Mouse (Mus musculus) embryonic facial prominence, embryonic 11.5 days (tissue): ENCODE measurements around the gene Hist1h3f. TPM values are rescaled to one million over a fixed set of nuclear protein-coding genes. Genes with fewer than 3 reads are reported as not detected.
"Not testable (repeated sequence)": the region's sequence is repeated elsewhere in the genome, so short reads cannot be mapped to it uniquely, and the experiment has no call there.

Experiments used
- ATAC-seq: fragments of 200-750 bp; cut with Nextera tagmentation; replicated peaks from 2 replicates; pipeline ENCODE4 v1.8.0; 2017; ENCODE audit warnings: low read depth; ENCODE audit not compliant: insufficient number of reproducible peaks, low FRiP score, low TSS enrichment
- DNase-seq: peaks from one replicate; pipeline ENCODE4 v3.0.0-alpha.2; 2015; ENCODE audit warnings: low spot score
- H3K27ac ChIP-seq: fragments of 300-500 bp; sonication (generic); replicated peaks from 2 replicates; pipeline ENCODE4 v1.5.1; 2014; ENCODE audit warnings: mild to moderate bottlenecking, low read depth, low read length, control low read depth
- H3K27me3 ChIP-seq: fragments of 300-500 bp; sonication (generic); 2 replicates; pipeline ENCODE4 v1.6.1; 2014; ENCODE audit warnings: mild to moderate bottlenecking, low read length, moderate library complexity, mixed read lengths; ENCODE audit not compliant: control insufficient read depth, insufficient read depth
- H3K36me3 ChIP-seq: fragments of 300-500 bp; sonication (generic); replicated peaks from 2 replicates; pipeline ENCODE4 v1.6.1; 2014; ENCODE audit warnings: low read depth, mild to moderate bottlenecking, low read length, moderate library complexity, mixed read lengths; ENCODE audit not compliant: control insufficient read depth, insufficient read depth
- H3K4me1 ChIP-seq: fragments of 300-500 bp; sonication (generic); 2 replicates; pipeline ENCODE4 v1.6.1; 2014; ENCODE audit warnings: low read length, mixed read lengths; ENCODE audit not compliant: control insufficient read depth, insufficient read depth
- H3K4me2 ChIP-seq: fragments of 300-500 bp; sonication (generic); 2 replicates; pipeline ENCODE4 v1.6.1; 2014; ENCODE audit warnings: low read depth, mild to moderate bottlenecking, control low read depth, low read length, moderate library complexity
- H3K4me3 ChIP-seq: fragments of 300-500 bp; sonication (generic); 2 replicates; pipeline ENCODE4 v1.5.1; 2014; ENCODE audit warnings: low read depth, low read length, control low read depth
- H3K9ac ChIP-seq: fragments of 300-500 bp; sonication (generic); replicated peaks from 2 replicates; pipeline ENCODE4 v1.6.1; 2014; ENCODE audit warnings: mild to moderate bottlenecking, control low read depth, low read length
- H3K9me3 ChIP-seq: fragments of 300-500 bp; sonication (generic); replicated peaks from 2 replicates; pipeline ENCODE4 v1.6.1; 2016; ENCODE audit warnings: mild to moderate bottlenecking, low read length, inconsistent platforms, mixed read lengths; ENCODE audit not compliant: control insufficient read depth
- WGBS: fragments of 180-500 bp; shearing (Covaris S2); extraction: QIAGEN DNeasy Blood & Tissue Kit; methylation state at CpG from one replicate; pipeline ENCODE4 v1.1.7; 2014; 5-methylcytosine and 5-hydroxymethylcytosine counted together
- polyA plus RNA-seq: library from polyadenylated mRNA; unstranded; fragments of >200 nt; fragmentation: Nextera tagmentation; extraction: Ambion mirVana; gene quantifications from 2 replicates; pipeline ENCODE4 v1.2.1, GENCODE M21; 2014

Gene Hist1h3f
- polyA plus RNA-seq, 1 experiment from 2014 or later, result 1.5 TPM

DNA sequence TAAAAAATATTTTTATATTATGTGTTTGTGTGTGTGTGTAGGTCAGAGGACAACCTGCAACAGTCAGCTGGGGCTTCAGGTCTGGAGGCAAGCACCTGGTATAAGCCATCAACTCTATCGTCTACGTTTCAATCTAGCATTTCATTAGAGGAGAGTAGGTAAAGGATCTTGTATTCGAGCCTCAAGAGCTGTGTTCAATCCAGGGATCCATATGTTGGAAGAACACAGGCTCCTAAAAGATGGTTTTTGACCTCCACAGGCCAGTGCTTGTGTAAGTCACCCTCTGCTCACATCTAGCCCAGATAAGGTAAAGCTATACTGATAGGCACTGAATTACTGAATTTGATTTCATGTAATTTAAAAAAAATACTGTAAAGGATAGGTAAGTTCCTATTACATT lies 13.1 kb downstream of the Hist1h3f start:
- no peak for ATAC-seq
- Histone ChIP-seq H3K4me1 (no peaks in the 10 kb centered on the region), H3K27ac (peak overlapping the region; percentile 72; the same call in 1 of the 2 replicates), H3K36me3 (no peaks in the 10 kb centered on the region), H3K9me3 (no peaks in the 10 kb centered on the region), H3K27me3 (no peaks in the 10 kb centered on the region), H3K4me3 (no peak overlapping the region), H3K9ac (no peak overlapping the region; the same call in 1 of the 2 replicates), H3K4me2 (peak overlapping the region; percentile 10; the same call in 1 of the 2 replicates)
- WGBS, result 75% methylated on average over 3 of the region's 3 CpGs
- DNase-seq, result no peak

DNA sequence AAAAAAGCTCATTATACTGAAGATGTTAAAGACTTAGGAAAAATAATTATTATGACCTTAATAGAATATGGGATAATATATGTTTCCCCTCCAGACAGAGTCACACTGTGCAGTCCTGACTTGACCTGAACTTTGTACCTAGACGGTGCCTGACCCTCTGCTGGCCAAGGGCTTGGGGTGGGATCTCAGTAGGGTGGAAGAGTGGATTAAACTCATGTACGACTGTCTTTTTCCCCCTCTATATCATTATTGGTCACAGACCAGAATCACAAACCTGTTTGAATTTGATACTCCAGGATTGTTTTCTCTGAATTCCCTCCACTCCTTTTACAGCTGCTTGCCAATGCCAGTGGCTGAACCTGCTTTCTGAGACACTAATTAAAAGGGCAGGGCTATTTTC lies 16.8 kb downstream of the Hist1h3f start:
- H3K27ac ChIP-seq, H3K9ac ChIP-seq, H3K27me3 ChIP-seq, H3K4me1 ChIP-seq, H3K4me2 ChIP-seq, H3K36me3 ChIP-seq, H3K4me3 ChIP-seq, ATAC-seq, H3K9me3 ChIP-seq, DNase-seq: not testable (repeated sequence)
- WGBS, result 20% methylated on average over 2 of the region's 2 CpGs

DNA sequence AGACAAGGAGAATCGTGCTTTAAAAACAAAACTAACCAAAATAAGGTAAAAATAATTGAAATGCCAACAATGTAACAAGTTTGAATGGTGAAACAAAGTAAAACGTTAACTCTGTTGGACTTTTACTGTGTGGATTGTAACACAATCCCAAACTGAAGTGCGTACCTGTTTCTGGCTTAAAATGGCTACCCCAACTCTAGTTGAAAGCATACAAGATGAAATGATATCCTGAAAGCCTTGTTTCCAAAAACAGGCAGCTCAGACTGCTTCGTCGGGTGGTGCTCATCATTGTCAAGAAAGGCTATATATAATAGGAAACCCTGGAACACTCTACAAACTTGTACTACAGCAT lies 17.7 kb downstream of the Hist1h3f start:
- H3K27me3 ChIP-seq, H3K4me1 ChIP-seq, H3K36me3 ChIP-seq, H3K9me3 ChIP-seq, DNase-seq, ATAC-seq, H3K4me2 ChIP-seq: not testable (repeated sequence)
- H3K27ac ChIP-seq, result peak overlapping the region; percentile 76
- H3K4me3 ChIP-seq, result peak overlapping the region; percentile 30
- WGBS, result 0% methylated on average over 2 of the region's 5 CpGs
- H3K9ac ChIP-seq, result peak overlapping the region; percentile 52

DNA sequence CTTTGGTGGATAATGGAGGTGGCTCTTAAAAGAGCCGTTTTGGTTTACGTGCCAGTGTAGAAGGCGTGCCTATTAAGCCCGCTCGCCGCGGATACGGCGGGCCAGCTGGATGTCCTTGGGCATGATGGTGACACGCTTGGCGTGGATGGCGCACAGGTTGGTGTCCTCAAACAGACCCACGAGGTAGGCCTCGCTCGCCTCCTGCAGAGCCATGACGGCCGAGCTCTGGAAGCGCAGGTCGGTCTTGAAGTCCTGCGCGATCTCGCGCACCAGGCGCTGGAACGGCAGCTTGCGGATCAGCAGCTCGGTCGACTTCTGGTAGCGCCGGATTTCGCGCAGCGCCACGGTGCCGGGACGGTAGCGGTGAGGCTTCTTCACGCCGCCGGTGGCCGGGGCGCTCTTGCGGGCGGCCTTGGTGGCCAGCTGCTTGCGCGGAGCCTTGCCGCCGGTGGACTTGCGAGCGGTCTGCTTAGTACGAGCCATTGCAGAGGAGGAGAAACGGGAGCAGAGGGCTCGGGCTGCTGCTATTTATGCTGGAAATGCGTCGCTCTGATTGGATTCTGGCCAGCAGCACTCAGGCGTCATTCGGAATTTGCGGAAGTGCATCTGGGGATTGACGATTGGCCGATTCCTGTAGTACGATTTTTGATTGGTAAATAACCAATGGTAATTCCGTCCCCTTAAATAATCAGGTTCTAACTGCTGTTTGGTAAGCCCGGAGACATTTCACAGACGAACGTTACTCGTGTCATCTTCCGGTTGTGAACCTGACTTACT lies 18.2 kb downstream of the Hist1h3f start, which contains the start of gene Hist1h3e:
Hist1h3e (minus strand) TSS at position 487 of the 777 bp plus-strand sequence.
- peak; percentile 97 for DNase-seq
- under 1% methylated on average over 33 of the region's 67 CpGs for WGBS

DNA sequence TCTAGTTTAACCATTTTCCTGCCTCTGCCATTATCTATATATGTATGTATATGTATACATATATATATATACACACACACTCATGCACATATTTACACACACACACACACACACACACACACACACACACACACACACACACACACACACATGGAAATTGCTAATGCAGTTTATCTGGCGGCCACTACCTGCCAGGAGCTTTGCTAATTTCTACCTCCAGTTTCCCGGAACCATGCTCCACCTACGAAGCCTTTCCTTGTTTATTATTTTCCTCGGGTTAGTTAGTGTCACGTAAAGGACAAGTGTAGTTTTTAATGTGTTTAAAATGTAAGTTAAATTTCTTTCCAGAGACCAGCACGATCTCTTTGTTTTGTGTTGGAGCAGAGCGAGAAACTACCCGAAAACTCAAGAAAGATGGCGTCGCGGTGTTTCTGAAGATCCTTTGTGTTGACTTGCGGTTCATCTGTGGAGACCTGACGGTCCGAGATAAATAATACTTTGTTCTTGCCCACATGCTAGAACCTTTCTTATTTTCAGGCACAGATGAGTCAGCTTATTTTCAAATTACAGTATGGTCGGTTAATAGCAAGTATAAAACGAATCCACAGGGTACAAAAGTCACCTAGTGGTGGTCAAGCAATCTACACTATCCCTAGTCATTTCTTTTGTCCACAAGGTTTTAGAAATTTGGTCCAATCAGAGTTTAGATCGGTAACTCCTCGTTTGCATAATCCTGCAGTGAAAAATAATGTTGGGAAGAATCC lies 19.0 kb downstream of the Hist1h3f start:
- Histone ChIP-seq H3K36me3 (no peaks in the 10 kb centered on the region), H3K9me3 (no peaks in the 10 kb centered on the region), H3K27ac (peak overlapping the region; percentile 95), H3K9ac (peak overlapping the region; percentile 67), H3K27me3 (no peaks in the 10 kb centered on the region), H3K4me1 (no peaks in the 10 kb centered on the region), H3K4me2 (peak overlapping the region; percentile 62), H3K4me3 (peak overlapping the region; percentile 30)
- ATAC-seq (peak; percentile 41; the same call in 1 of the 2 replicates), DNase-seq (peak; percentile 82)
- 4% methylated on average over 18 of the region's 18 CpGs for WGBS

More for the DNA sequence above, 18.2 kb downstream of the Hist1h3f start, which contains the start of gene Hist1h3e:
- H3K4me1 ChIP-seq, H3K27me3 ChIP-seq, H3K9me3 ChIP-seq, H3K36me3 ChIP-seq: not testable (repeated sequence)
- Histone ChIP-seq H3K9ac (peak within 1 kb of the TSS; percentile 67), H3K4me3 (peak within 1 kb of the TSS; percentile 30), H3K27ac (peak within 1 kb of the TSS; percentile 95), H3K4me2 (peak within 1 kb of the TSS; percentile 62)
- ATAC-seq, result peak; percentile 97

DNA sequence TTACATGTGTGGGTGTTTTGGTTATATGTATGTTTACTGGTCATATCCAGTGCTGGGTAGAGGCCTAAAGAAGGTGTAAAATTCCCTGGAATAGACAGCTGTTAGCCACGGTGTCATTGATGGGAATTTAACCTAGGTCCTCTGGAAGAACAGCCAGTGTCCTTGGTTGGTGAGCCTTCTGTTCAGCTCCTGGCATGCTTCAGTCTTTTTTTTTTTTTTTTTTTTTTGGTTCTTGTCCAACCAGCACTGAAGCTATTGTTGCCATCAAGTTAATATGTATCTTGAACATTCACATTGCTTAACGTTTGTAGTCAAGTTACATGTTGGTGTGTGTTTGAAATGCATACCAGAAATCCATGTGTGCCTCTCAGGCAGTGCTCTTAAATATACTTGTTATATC lies 20.6 kb downstream of the Hist1h3f start:
- Histone ChIP-seq H3K27ac (no peak overlapping the region), H3K4me3 (no peak overlapping the region), H3K9me3 (no peaks in the 10 kb centered on the region), H3K36me3 (no peaks in the 10 kb centered on the region), H3K4me2 (no peak overlapping the region), H3K9ac (no peak overlapping the region), H3K4me1 (no peaks in the 10 kb centered on the region), H3K27me3 (no peaks in the 10 kb centered on the region)
- no peak for ATAC-seq
- WGBS, result 85% methylated on average over 2 of the region's 2 CpGs
- no peak for DNase-seq

DNA sequence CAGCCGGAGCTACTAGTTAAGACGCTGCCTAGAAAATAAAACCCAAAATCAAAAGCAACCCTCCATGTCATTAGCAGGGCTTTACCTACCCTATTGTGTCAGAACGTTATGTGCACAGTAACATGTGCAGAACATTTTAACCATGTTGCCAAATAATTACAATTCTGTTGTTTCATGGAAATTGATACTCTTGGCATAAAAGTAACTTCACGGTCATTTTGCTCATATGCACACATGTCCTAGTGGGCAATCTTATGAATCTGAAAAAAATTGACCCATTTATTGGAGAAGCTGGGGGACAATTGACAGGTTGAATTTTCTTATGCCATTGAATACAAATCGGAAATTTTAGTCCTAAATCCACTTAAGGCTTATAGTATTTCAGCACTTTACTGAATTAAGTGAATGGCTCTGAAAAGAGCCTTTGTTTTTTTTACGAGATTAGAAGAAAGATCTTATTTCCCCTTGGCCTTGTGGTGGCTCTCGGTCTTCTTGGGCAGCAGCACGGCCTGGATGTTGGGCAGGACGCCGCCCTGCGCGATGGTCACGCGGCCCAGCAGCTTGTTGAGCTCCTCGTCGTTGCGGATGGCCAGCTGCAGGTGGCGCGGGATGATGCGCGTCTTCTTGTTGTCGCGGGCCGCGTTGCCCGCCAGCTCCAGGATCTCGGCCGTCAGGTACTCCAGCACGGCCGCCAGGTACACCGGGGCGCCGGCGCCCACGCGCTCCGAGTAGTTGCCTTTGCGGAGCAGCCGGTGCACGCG lies 26.6 kb downstream of the Hist1h3f start:
- WGBS, result 1% methylated on average over 19 of the region's 41 CpGs

More for the DNA sequence above, 26.6 kb downstream of the Hist1h3f start:
- not testable (repeated sequence) for ATAC-seq, H3K27me3 ChIP-seq, H3K9me3 ChIP-seq, H3K4me1 ChIP-seq, H3K36me3 ChIP-seq
- Histone ChIP-seq H3K27ac (peak overlapping the region; percentile 93), H3K4me2 (peak overlapping the region; percentile 39), H3K9ac (peak overlapping the region; percentile 51), H3K4me3 (peak overlapping the region; percentile 32)
- DNase-seq, result peak; percentile 69
